Mouse (Mus musculus) T-helper 17 cell (primary cell): Measurements from ENCODE around the gene Slc7a8.

Experiments
- in situ Hi-C, 2 experiments: fragments of 300-600 bp; cut with MboI, MseI; formaldehyde crosslinking; loops; 1 replicate in 1 of 2; 2 replicates in 1 of 2; pipeline ENCODE4 v1.15.1; 2025; ENCODE audit warnings: high pct_unique_total_duplicates in 2 of 2

Gene Slc7a8

GRCm38 (mm10) chr14:54741721-54742120 lies 40.0 kb downstream of the Slc7a8 start:
- in situ Hi-C loops, result no loop called here

DNA sequence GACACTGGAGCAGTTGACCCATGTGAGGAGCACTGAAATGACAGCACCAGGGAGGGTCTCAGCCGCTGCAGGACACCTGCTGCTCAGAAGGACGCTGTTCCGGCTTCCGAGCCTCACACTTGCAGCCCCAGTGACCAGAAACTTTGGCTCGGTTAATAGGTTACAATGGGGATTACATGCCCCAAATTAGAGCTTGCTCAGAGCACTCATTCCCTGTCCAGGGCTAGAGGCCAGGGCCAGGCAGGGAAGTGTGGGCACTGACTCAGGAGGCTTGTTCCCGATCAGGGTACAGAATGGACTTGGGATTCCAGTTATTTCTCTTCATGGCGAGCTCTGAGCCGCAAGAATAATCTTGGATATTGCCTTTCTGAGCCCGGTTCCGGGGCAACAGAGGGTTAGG lies 44.1 kb downstream of the Slc7a8 start:
- in situ Hi-C loops, result loop anchor here in 1 of 2 experiments (5.0 kb wide), 1 partner anchor 80 kb away; no protein-coding TSS in a partner anchor

GRCm38 (mm10) chr14:54736555-54737552 lies 44.9 kb downstream of the Slc7a8 start:
- in situ Hi-C loops, result loop anchor here in 1 of 2 experiments (5.0 kb wide), 1 partner anchor 80 kb away; no protein-coding TSS in a partner anchor

DNA sequence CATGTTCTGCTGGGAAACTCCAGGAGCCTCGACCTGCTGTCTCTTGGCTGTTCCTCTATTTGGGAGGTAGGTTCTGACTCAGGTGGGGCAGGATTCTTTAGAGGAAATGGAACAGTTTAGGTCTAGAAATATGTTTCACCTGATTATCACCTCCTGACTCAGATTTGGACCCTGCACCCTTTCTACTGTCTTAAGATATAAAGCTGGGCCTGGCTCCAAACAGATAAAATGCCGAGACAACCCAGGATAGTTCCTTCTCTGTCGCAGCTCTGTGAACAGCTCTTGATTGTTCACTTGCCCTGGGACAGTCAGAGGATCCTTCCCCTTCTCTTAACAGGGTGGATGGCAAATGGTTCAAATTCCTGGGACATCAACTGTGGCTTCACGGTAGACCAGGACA lies 46.5 kb downstream of the Slc7a8 start:
- in situ Hi-C loops, result loop anchor here in 1 of 2 experiments (5.0 kb wide), 1 partner anchor 82 kb away; no protein-coding TSS in a partner anchor

GRCm38 (mm10) chr14:54734004-54734403 lies 47.7 kb downstream of the Slc7a8 start:
- in situ Hi-C loops, result no loop called here

GRCm38 (mm10) chr14:54732206-54732605 lies 49.5 kb downstream of the Slc7a8 start:
- in situ Hi-C loops, result no loop called here

DNA sequence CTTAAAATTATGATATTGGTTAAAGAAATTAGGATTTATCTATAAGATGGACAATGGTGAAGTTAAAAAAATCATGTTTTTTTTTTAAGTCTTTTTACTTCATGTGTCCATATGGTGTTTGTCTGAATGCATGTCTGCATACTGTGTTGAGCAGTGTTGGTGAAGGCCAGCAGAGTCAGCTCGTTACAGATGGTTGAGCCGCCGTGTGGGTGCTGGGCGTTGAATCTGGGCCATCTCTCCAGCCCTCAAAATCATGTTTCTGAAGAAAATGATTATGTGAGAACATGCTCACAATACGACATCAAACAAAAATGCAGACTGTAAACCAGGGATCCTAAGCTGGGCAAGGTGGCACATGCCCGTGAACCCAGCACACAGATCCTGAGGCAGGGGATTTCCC lies 51.4 kb downstream of the Slc7a8 start:
- in situ Hi-C loops, result no loop called here

DNA sequence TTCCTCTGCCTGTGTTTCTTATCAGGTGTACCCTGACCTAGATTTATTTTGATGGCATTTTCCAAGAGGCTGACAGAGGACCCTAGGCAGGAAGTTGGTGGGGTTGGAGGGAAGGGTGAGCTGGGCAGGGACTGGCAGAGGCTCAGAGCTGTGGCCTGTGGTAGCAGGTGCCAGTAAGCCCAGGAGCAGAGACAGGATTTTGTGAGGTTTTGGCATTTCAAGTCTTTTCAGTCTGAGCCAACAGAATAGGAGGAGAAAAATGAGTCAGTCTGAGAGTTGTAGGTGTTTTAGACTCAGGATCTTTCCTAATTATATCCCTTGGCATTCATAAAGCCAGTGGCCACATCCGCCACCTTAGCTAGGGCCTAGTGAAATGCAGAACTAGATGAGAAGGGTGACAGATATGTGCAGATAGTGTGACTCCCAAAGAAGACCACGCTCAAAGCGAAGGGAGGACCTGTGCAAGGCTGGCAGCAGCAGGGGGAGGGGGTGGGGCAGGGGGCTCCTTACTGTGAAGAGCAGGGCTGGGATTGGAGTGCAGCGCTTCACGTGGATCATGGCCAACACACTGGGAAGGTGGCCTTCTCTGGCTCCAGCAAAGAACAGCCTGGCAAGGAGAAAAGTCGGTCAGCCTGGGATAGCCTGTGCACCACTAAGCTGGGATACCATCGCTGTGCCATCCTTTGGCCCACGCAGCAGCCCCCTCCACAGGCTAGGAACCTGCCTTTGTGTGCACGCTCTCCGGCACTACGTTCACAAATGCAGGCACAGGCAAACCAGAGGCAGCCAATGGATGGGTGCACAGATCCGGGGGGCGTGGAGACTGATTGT lies 52.7 kb downstream of the Slc7a8 start:
- in situ Hi-C loops, result no loop called here

DNA sequence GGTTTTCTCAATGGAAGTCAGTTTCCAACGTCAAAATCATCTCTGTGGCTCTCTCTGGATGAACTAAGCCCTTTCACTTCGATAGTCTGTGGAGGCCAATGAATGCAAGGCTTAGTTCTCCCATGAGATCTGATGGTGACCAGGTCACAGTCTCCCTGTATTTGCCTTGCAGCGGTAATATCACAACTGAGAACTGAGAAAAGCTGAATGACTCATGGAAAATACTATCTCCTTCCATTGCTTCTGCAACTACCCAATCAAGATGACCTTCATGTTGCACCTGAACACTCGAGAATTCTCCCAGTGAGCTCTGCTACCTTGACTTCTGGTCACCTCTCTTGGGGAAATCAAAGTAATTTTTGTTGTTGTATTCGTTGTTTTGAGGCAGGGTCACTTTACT lies 54.2 kb downstream of the Slc7a8 start:
- in situ Hi-C loops, result no loop called here

- in situ Hi-C loops, result no loop called here
These were observed 57.7 kb downstream of the Slc7a8 start for GRCm38 (mm10) chr14:54724049-54724448.

- in situ Hi-C loops, result no loop called here
These were observed 60.0 kb downstream of the Slc7a8 start for GRCm38 (mm10) chr14:54721711-54722110.

- in situ Hi-C loops, result no loop called here
These were observed 60.9 kb downstream of the Slc7a8 start for GRCm38 (mm10) chr14:54720654-54721350.

GRCm38 (mm10) chr14:54720041-54720440 lies 61.7 kb downstream of the Slc7a8 start:
- in situ Hi-C loops, result no loop called here

DNA sequence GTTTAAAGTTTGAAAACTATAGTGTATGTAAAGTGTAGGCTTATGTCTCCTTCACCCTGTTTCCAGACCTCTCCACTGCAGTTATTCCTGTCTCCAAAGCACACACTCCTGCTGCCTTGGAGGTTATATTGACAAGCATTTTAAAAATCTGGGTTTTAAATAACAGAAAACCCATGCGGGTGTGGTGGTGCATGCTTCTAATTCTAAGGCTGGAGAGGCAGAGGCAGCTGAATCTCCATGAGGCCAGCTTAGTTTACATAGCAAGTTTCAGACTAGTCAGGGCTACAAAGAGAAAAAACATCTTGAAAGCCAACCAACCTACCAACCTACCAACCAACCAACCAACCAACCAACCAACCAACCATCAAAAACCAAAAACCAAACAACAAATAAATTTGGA lies 66.3 kb downstream of the Slc7a8 start:
- in situ Hi-C loops, result loop anchor here in 1 of 2 experiments (5.0 kb wide), 1 partner anchor 72 kb away; no protein-coding TSS in a partner anchor

DNA sequence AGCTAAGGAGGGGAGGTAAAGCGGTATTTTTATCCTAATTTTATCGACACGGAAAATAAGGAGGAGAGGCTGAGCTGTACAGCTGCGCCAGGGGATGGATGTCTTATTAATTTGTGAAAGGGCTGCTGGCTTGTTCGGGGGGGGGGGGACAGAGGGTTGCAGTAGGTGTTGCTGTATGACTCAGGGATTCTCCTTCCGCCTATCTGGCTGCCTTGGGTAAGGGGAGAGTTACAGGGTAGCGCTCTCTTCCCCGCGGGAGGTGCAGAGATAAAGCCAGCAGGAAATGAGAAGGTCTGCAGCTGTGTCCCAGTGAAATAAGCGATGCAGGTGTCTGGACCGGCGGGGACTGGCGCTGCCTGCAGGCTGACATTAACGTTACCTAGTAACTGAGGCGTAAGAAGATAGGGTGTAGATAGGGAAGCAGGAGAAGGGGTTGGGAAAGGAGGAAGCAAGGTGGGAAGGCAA lies 67.1 kb downstream of the Slc7a8 start:
- in situ Hi-C loops, result loop anchor here in 1 of 2 experiments (5.0 kb wide), 1 partner anchor 73 kb away; no protein-coding TSS in a partner anchor

GRCm38 (mm10) chr14:54714121-54714520 lies 67.6 kb downstream of the Slc7a8 start:
- in situ Hi-C loops, result no loop called here

DNA sequence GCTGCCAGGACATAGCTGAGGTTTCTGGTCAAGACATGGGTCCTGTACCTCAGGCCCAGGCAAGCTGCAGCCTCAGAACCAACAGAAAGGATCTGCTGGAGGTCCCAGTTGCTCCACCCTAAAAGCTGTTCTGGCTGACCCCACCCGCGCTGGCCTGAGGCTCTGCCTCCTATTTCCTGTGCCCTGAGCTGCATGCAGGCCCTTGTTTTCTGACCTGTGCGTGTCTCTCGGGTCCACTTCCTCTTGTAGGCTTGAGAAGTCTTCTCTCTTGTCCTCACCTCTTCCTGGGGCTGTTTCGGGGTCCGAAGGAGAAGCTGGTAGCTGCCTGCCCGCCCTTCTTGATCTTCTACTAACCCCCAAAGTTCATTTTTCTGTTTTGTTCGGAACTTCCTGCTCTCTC lies 68.9 kb downstream of the Slc7a8 start:
- in situ Hi-C loops, result no loop called here

- in situ Hi-C loops, result no loop called here
These were observed 69.7 kb downstream of the Slc7a8 start, which contains the start of gene Cebpe for GRCm38 (mm10) chr14:54712074-54712473. Gene Cebpe (minus strand): TSS chr14:54712174.

DNA sequence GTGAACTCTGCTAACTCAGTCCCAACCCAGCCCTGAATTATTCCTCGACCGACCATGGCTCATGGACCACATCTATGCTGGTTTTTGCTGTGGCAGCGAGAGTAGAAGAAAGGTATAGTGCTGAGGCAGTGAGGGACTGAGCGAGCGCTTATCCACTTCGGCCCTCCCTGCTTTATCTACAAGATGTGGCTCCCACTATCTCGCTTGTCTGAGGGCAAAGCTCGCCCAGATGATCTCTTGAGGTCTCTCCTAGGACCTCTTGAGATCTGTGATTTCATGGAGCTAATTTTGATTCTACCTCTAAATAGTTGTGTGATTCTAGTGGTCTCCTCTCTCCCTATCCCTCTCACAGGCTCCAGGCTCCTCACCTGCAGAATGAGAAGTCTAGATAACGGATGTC lies 72.7 kb downstream of the Slc7a8 start:
- in situ Hi-C loops, result loop anchor here in 1 of 2 experiments (5.0 kb wide), 1 partner anchor 78 kb away; no protein-coding TSS in a partner anchor

- in situ Hi-C loops, result loop anchor here in 1 of 2 experiments (5.0 kb wide), 1 partner anchor 81 kb away; no protein-coding TSS in a partner anchor
These were observed 75.0 kb downstream of the Slc7a8 start for GRCm38 (mm10) chr14:54706589-54707320.
